Mouse (Mus musculus): ENCODE results near the gene Zgpat. TPM values are rescaled to one million over a fixed set of nuclear protein-coding genes. Genes with fewer than 3 reads are reported as not detected.
A peak's percentile ranks its signal among the peaks of the same experiment; 100 is the strongest.

Gene Zgpat
- total and polyA plus RNA-seq, 3 experiments = 19.3 to 23.9 (median 20.9) TPM

- Histone ChIP-seq H3K4me1 (ENCODE audit: control insufficient read depth in 1 of 2, insufficient read depth in 2 of 2) (peaks cover 0 to 10% of the 10 kb centered on the region in 2 experiments; a peak in 2 of 4 replicates), H3K79me2 (replicated peaks; ENCODE audit: control insufficient read depth, extremely low read depth, insufficient read depth, poor library complexity, severe bottlenecking) (no peaks in the 10 kb centered on the region), H3K27me3 (replicated peaks) (no peaks in the 10 kb centered on the region), H3K9me3 (replicated peaks; ENCODE audit: low read length) (no peaks in the 10 kb centered on the region), H3K9ac (ENCODE audit: insufficient read depth, low read depth) (no peak overlapping the region), H3K36me3 (replicated peaks in 1 of 2; ENCODE audit: control insufficient read depth in 1 of 2, insufficient read depth in 1 of 2, low read length in 1 of 2) (peaks cover 60 to 89% of the 10 kb centered on the region in 2 experiments), H3K4me3 (replicated peaks in 1 of 3; ENCODE audit: low read depth in 2 of 3, low read length in 2 of 3, poor library complexity in 1 of 3) (no peak overlapping the region), H3K4me2 (ENCODE audit: insufficient read depth, low read depth, poor library complexity, severe bottlenecking) (no peak overlapping the region), H3K27ac (ENCODE audit: insufficient read depth, low read depth) (no peak overlapping the region)
- in situ Hi-C loops (cut with MboI; ENCODE audit: low pct_ligation_motif_present, low pct_unique_long_range_greater_than_20kb, low sequenced_read_pairs) (no loop called here), dilution Hi-C loops (cut with MboI; ENCODE audit: extremely low pct_ligation_motif_present, extremely low pct_unique_long_range_greater_than_20kb, low sequenced_read_pairs) (no loop called here)
- peak; percentile 30; the same call in 1 of the 2 replicates for TF ChIP-seq ZC3H11A (IDR thresholded peaks at IDR 0.05; ENCODE audit: low read depth, low read length)
- peak; percentile 57 to 84 for TF ChIP-seq CTCF (conservative IDR thresholded peaks at IDR 0.05 in 1 of 2, IDR thresholded peaks at IDR 0.05 in 1 of 2; ENCODE audit: low read depth in 2 of 2, low read length in 2 of 2)
- TF ChIP-seq MXI1 (IDR thresholded peaks at IDR 0.05; ENCODE audit: low read depth, low read length) = no peak
- TF ChIP-seq SMC3 (IDR thresholded peaks at IDR 0.05; ENCODE audit: low read depth, low read length) = peak; percentile 85
- TF ChIP-seq RAD21 (IDR thresholded peaks at IDR 0.05; ENCODE audit: low read depth, low read length) = peak; percentile 74
- peak; percentile 75 for DNase-seq (ENCODE audit: extremely low read depth)
Observed at GRCm38 (mm10) chr2:181334023-181334422, 30.7 kb upstream of the Zgpat start.

- Histone ChIP-seq H3K27ac (ENCODE audit: insufficient read depth, low read depth) (no peak overlapping the region), H3K27me3 (replicated peaks) (no peaks in the 10 kb centered on the region), H3K36me3 (replicated peaks in 1 of 2; ENCODE audit: control insufficient read depth in 1 of 2, insufficient read depth in 1 of 2, low read length in 1 of 2) (peaks cover 64 to 90% of the 10 kb centered on the region in 2 experiments), H3K4me1 (ENCODE audit: control insufficient read depth in 1 of 2, insufficient read depth in 2 of 2) (no peaks in the 10 kb centered on the region), H3K4me2 (ENCODE audit: insufficient read depth, low read depth, poor library complexity, severe bottlenecking) (no peak overlapping the region), H3K9me3 (replicated peaks; ENCODE audit: low read length) (no peaks in the 10 kb centered on the region), H3K79me2 (replicated peaks; ENCODE audit: control insufficient read depth, extremely low read depth, insufficient read depth, poor library complexity, severe bottlenecking) (no peaks in the 10 kb centered on the region), H3K4me3 (replicated peaks in 1 of 3; ENCODE audit: low read depth in 2 of 3, low read length in 2 of 3, poor library complexity in 1 of 3) (no peak overlapping the region), H3K9ac (ENCODE audit: insufficient read depth, low read depth) (no peak overlapping the region)
- TF ChIP-seq NRF1 (IDR thresholded peaks at IDR 0.05; ENCODE audit: low read depth, low read length) = no peak
- TF ChIP-seq NELFE (IDR thresholded peaks at IDR 0.05; ENCODE audit: low read depth, low read length) = no peak
- TF ChIP-seq MEF2A (IDR thresholded peaks at IDR 0.05; ENCODE audit: borderline replicate concordance, low read depth, low read length) = no peak
- no peak for TF ChIP-seq ZC3H11A (IDR thresholded peaks at IDR 0.05; ENCODE audit: low read depth, low read length)
- TF ChIP-seq ELF1 (IDR thresholded peaks at IDR 0.05; ENCODE audit: low read depth, low read length) = no peak
- no peak for TF ChIP-seq CHD2 (IDR thresholded peaks at IDR 0.05; ENCODE audit: low read length)
- TF ChIP-seq PAX5 (IDR thresholded peaks at IDR 0.05; ENCODE audit: low read length) = no peak
- TF ChIP-seq USF2 (conservative IDR thresholded peaks at IDR 0.05; ENCODE audit: low read depth, low read length) = no peak
- no peak for TF ChIP-seq MAX (IDR thresholded peaks at IDR 0.05; ENCODE audit: low read length)
- TF ChIP-seq MYC (IDR thresholded peaks at IDR 0.05; ENCODE audit: low read depth, low read length) = no peak
- TF ChIP-seq CHD1 (IDR thresholded peaks at IDR 0.05; ENCODE audit: low read depth, low read length) = no peak
- no peak for TF ChIP-seq E2F4 (IDR thresholded peaks at IDR 0.05; ENCODE audit: insufficient replicate concordance, low read depth, low read length)
- no peak for TF ChIP-seq EP300 (IDR thresholded peaks at IDR 0.05; ENCODE audit: low read length)
- no peak for TF ChIP-seq RAD21 (IDR thresholded peaks at IDR 0.05; ENCODE audit: low read depth, low read length)
- no peak for TF ChIP-seq UBTF (IDR thresholded peaks at IDR 0.05; ENCODE audit: low read depth, low read length)
- no peak for DNase-seq (ENCODE audit: extremely low read depth)
- in situ Hi-C loops (cut with MboI; ENCODE audit: low pct_ligation_motif_present, low pct_unique_long_range_greater_than_20kb, low sequenced_read_pairs) = no loop called here
- dilution Hi-C loops (cut with MboI; ENCODE audit: extremely low pct_ligation_motif_present, extremely low pct_unique_long_range_greater_than_20kb, low sequenced_read_pairs) = no loop called here
Observed at GRCm38 (mm10) chr2:181340426-181340825, 24.3 kb upstream of the Zgpat start.

Data from CH12.LX (cell line).